Mouse (Mus musculus): ENCODE measurements around the gene Slc39a11. TPM values are rescaled to one million over a fixed set of nuclear protein-coding genes. Genes with fewer than 3 reads are reported as not detected.
"Not testable (repeated sequence)": the region's sequence is repeated elsewhere in the genome, so short reads cannot be mapped to it uniquely, and the experiment has no call there.

The Slc39a11 gene
- polyA plus RNA-seq, 1 experiment from 2014 or later, result 30.0 TPM

GRCm38 (mm10) chr11:113666648-113667047 is 16.8 kb upstream of the Slc39a11 start:
- ATAC-seq (ENCODE audit: insufficient number of reproducible peaks, low FRiP score, low TSS enrichment, low read depth), result no peak
- Histone ChIP-seq H3K27ac (no peak overlapping the region), H3K9ac (no peak overlapping the region), H3K36me3 (peaks cover 55% of the 10 kb centered on the region), H3K4me2 (no peak overlapping the region), H3K4me1 (peaks cover 7% of the 10 kb centered on the region; the same call in 1 of the 2 replicates), H3K27me3 (no peaks in the 10 kb centered on the region), H3K9me3 (no peaks in the 10 kb centered on the region), H3K4me3 (no peak overlapping the region)
- 47% methylated on average over 10 of the region's 10 CpGs for WGBS

GRCm38 (mm10) chr11:113666205-113666604 is 16.3 kb upstream of the Slc39a11 start:
- Histone ChIP-seq H3K27ac (no peak overlapping the region), H3K27me3 (no peaks in the 10 kb centered on the region), H3K4me3 (no peak overlapping the region), H3K4me1 (peaks cover 7% of the 10 kb centered on the region; the same call in 1 of the 2 replicates), H3K9me3 (no peaks in the 10 kb centered on the region), H3K4me2 (no peak overlapping the region), H3K36me3 (peaks cover 55% of the 10 kb centered on the region), H3K9ac (no peak overlapping the region)
- 74% methylated on average over 6 of the region's 6 CpGs for WGBS
- ATAC-seq (ENCODE audit: insufficient number of reproducible peaks, low FRiP score, low TSS enrichment, low read depth), result no peak

GRCm38 (mm10) chr11:113664279-113664678 is 14.4 kb upstream of the Slc39a11 start:
- 73% methylated on average over 2 of the region's 2 CpGs for WGBS
- H3K9me3 ChIP-seq, result no peaks in the 10 kb centered on the region
- peaks cover 7% of the 10 kb centered on the region; the same call in 1 of the 2 replicates for H3K4me1 ChIP-seq
- H3K4me2 ChIP-seq, result no peak overlapping the region
- no peaks in the 10 kb centered on the region for H3K27me3 ChIP-seq
- peaks cover 58% of the 10 kb centered on the region for H3K36me3 ChIP-seq
- no peak overlapping the region for H3K27ac ChIP-seq
- H3K4me3 ChIP-seq, result no peak overlapping the region
- no peak overlapping the region for H3K9ac ChIP-seq
- no peak for ATAC-seq (ENCODE audit: insufficient number of reproducible peaks, low FRiP score, low TSS enrichment, low read depth)

GRCm38 (mm10) chr11:113661835-113662351 is 12.0 kb upstream of the Slc39a11 start:
- Histone ChIP-seq H3K4me1 (no peaks in the 10 kb centered on the region), H3K9me3 (no peaks in the 10 kb centered on the region), H3K4me2 (no peak overlapping the region), H3K27me3 (no peaks in the 10 kb centered on the region), H3K27ac (no peak overlapping the region), H3K9ac (no peak overlapping the region), H3K4me3 (no peak overlapping the region), H3K36me3 (peaks cover 69% of the 10 kb centered on the region)
- ATAC-seq (ENCODE audit: insufficient number of reproducible peaks, low FRiP score, low TSS enrichment, low read depth), result no peak
- WGBS, result 91% methylated on average over 18 of the region's 18 CpGs

GRCm38 (mm10) chr11:113660940-113661339 is 11.1 kb upstream of the Slc39a11 start:
- no peak overlapping the region for H3K27ac ChIP-seq
- H3K4me1 ChIP-seq, result no peaks in the 10 kb centered on the region
- ATAC-seq (ENCODE audit: insufficient number of reproducible peaks, low FRiP score, low TSS enrichment, low read depth), result no peak
- H3K9ac ChIP-seq, result no peak overlapping the region
- H3K36me3 ChIP-seq, result peaks cover 78% of the 10 kb centered on the region
- H3K27me3 ChIP-seq, result no peaks in the 10 kb centered on the region
- no peak overlapping the region for H3K4me2 ChIP-seq
- H3K4me3 ChIP-seq, result no peak overlapping the region
- H3K9me3 ChIP-seq, result no peaks in the 10 kb centered on the region
- 85% methylated on average over 11 of the region's 11 CpGs for WGBS

DNA sequence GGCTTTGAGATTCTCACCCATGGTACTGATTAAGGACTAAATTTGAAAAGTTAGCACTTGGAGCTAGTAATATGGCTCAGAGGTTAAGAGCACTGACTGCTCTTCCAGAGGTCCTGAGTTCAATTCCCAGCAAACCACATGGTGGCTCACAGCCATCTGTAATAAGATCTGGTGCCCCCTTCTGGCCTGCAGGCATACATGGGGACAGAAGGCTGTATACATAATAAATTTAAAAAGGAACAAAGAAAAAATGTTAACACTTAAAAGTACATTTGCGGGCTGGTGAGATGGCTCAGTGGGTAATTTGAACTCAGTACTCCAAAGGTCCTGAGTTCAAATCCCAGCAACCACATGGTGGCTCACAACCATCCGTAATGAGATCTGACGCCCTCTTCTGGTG is 10.3 kb upstream of the Slc39a11 start:
- 94% methylated on average over 3 of the region's 3 CpGs for WGBS
- H3K9ac ChIP-seq; H3K4me3 ChIP-seq; H3K9me3 ChIP-seq; ATAC-seq (ENCODE audit: insufficient number of reproducible peaks, low FRiP score, low TSS enrichment, low read depth); H3K27ac ChIP-seq; H3K27me3 ChIP-seq; H3K4me1 ChIP-seq; H3K4me2 ChIP-seq: not testable (repeated sequence)
- peaks cover 86% of the 10 kb centered on the region for H3K36me3 ChIP-seq

DNA sequence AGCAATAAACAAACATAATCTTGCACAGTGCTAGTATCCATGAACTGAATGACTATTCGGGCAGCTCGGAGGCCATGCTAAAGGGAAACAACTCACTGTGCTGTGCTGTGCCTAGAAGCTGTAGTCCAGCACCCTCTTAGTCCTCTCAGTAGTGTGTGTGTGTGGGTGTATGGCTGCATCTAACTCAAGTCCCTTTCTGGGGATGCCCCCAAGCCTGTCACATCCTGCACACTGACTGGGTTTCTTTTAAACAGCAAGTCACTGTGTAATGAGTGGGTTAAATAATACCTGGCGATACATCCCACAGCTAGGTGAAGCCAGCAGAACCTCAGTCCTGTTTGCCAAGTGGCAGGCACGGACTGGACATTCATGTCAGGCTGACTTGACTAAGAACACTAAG is 8.9 kb upstream of the Slc39a11 start:
- H3K9me3 ChIP-seq, result no peaks in the 10 kb centered on the region
- no peak overlapping the region for H3K4me2 ChIP-seq
- H3K36me3 ChIP-seq, result peaks cover 92% of the 10 kb centered on the region
- ATAC-seq (ENCODE audit: insufficient number of reproducible peaks, low FRiP score, low TSS enrichment, low read depth), result no peak
- peaks cover 17% of the 10 kb centered on the region for H3K4me1 ChIP-seq
- H3K27me3 ChIP-seq, result no peaks in the 10 kb centered on the region
- H3K4me3 ChIP-seq, result no peak overlapping the region
- WGBS, result 78% methylated on average over 4 of the region's 4 CpGs
- H3K9ac ChIP-seq, result no peak overlapping the region
- no peak overlapping the region for H3K27ac ChIP-seq

GRCm38 (mm10) chr11:113658319-113658718 is 8.4 kb upstream of the Slc39a11 start:
- no peak for ATAC-seq (ENCODE audit: insufficient number of reproducible peaks, low FRiP score, low TSS enrichment, low read depth)
- Histone ChIP-seq H3K27me3 (no peaks in the 10 kb centered on the region), H3K9me3 (no peaks in the 10 kb centered on the region)

DNA sequence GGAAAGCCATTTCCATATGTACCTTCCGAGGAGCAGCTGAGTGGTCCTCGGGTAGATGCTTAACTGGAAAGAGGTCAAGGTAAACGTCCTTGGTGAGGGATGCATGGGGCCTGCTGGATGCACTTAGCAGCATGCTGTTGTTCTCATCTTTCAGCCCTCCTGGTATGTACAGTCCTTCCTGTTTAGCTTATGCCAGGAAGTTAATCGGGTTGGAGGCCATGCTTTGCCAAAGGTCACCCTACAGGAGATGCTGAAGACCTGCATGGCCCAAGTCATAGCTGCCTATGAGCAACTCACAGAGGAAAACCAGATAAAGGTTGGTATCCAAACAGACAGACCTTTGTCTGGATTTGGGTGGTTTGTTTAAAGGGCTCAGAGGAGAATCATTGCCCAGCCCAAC is 7.3 kb upstream of the Slc39a11 start:
- H3K36me3 ChIP-seq, result peaks cover 95% of the 10 kb centered on the region
- H3K27ac ChIP-seq, result no peak overlapping the region
- H3K9ac ChIP-seq, result no peak overlapping the region
- H3K4me2 ChIP-seq, result no peak overlapping the region
- ATAC-seq (ENCODE audit: insufficient number of reproducible peaks, low FRiP score, low TSS enrichment, low read depth), result no peak
- H3K4me1 ChIP-seq, result peaks cover 18% of the 10 kb centered on the region
- no peaks in the 10 kb centered on the region for H3K9me3 ChIP-seq
- no peak overlapping the region for H3K4me3 ChIP-seq
- 68% methylated on average over 4 of the region's 4 CpGs for WGBS
- no peaks in the 10 kb centered on the region for H3K27me3 ChIP-seq

More at GRCm38 (mm10) chr11:113658319-113658718, 8.4 kb upstream of the Slc39a11 start:
- Histone ChIP-seq H3K36me3 (peaks cover 92% of the 10 kb centered on the region), H3K4me1 (peaks cover 18% of the 10 kb centered on the region), H3K9ac (no peak overlapping the region), H3K27ac (no peak overlapping the region), H3K4me3 (no peak overlapping the region), H3K4me2 (no peak overlapping the region)
- 85% methylated on average over 8 of the region's 8 CpGs for WGBS

- H3K9ac ChIP-seq, result no peak overlapping the region
- H3K4me2 ChIP-seq, result no peak overlapping the region
- ATAC-seq (ENCODE audit: insufficient number of reproducible peaks, low FRiP score, low TSS enrichment, low read depth), result no peak
- H3K27ac ChIP-seq, result no peak overlapping the region
- no peak overlapping the region for H3K4me3 ChIP-seq
- H3K9me3 ChIP-seq, result no peaks in the 10 kb centered on the region
- WGBS, result 87% methylated on average over 8 of the region's 8 CpGs
- peaks cover 21% of the 10 kb centered on the region for H3K4me1 ChIP-seq
- H3K27me3 ChIP-seq, result no peaks in the 10 kb centered on the region
- H3K36me3 ChIP-seq, result peaks cover 94% of the 10 kb centered on the region
These were observed 6.6 kb upstream of the Slc39a11 start for GRCm38 (mm10) chr11:113656511-113656932.

GRCm38 (mm10) chr11:113654561-113655270 is 4.8 kb upstream of the Slc39a11 start:
- H3K4me1 ChIP-seq, result peaks cover 33% of the 10 kb centered on the region
- no peaks in the 10 kb centered on the region for H3K9me3 ChIP-seq
- H3K9ac ChIP-seq, result no peak overlapping the region
- 32% methylated on average over 18 of the region's 18 CpGs for WGBS
- ATAC-seq (ENCODE audit: insufficient number of reproducible peaks, low FRiP score, low TSS enrichment, low read depth), result no peak
- H3K4me3 ChIP-seq, result no peak overlapping the region
- no peak overlapping the region for H3K4me2 ChIP-seq
- H3K36me3 ChIP-seq, result peaks cover 79% of the 10 kb centered on the region
- H3K27ac ChIP-seq, result peak overlapping the region; percentile 54; the same call in 1 of the 2 replicates
- no peaks in the 10 kb centered on the region for H3K27me3 ChIP-seq

DNA sequence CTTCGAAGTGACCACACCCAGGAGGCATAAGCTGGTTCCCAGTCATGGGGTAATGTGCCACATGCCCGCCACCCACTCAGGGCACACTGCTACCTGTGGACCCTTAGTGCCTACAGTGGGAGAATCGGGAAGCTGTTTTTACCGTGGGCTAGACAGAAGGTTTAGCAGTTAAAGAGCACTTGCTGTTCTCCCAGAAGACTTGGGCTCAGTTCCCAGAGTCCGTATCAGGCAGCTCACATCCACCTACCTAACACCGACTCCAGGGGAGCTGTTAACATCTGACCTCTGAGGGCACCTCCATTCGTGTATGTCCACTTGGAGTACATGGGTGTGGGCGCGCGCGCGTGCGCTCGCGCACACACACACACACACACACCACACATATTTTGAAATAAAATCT is 4.2 kb upstream of the Slc39a11 start:
- no peaks in the 10 kb centered on the region for H3K27me3 ChIP-seq
- H3K36me3 ChIP-seq, result peaks cover 74% of the 10 kb centered on the region
- no peak overlapping the region for H3K9ac ChIP-seq
- peaks cover 33% of the 10 kb centered on the region for H3K4me1 ChIP-seq
- H3K4me3 ChIP-seq, result no peak overlapping the region
- peak overlapping the region; percentile 54 for H3K27ac ChIP-seq
- 67% methylated on average over 15 of the region's 15 CpGs for WGBS
- no peak overlapping the region for H3K4me2 ChIP-seq
- ATAC-seq (ENCODE audit: insufficient number of reproducible peaks, low FRiP score, low TSS enrichment, low read depth), result no peak
- no peaks in the 10 kb centered on the region for H3K9me3 ChIP-seq
